Mouse (Mus musculus): ENCODE measurements around the gene Ccdc117. TPM values are rescaled to one million over a fixed set of nuclear protein-coding genes. Genes with fewer than 3 reads are reported as not detected.

Gene Ccdc117
- total and polyA plus RNA-seq, 3 experiments: 24.3 to 38.9 (median 27.0) TPM

GRCm38 (mm10) chr11:5482581-5482980 is 59.4 kb downstream of the Ccdc117 start:
- no peak overlapping the region for H3K27ac ChIP-seq (ENCODE audit: insufficient read depth, low read depth)
- peaks cover 8% of the 10 kb centered on the region in 2 experiments for H3K4me1 ChIP-seq (ENCODE audit: control insufficient read depth in 1 of 2, insufficient read depth in 2 of 2)
- H3K79me2 ChIP-seq (replicated peaks; ENCODE audit: control insufficient read depth, extremely low read depth, insufficient read depth, poor library complexity, severe bottlenecking): peaks cover 16% of the 10 kb centered on the region; the same call in 1 of the 2 replicates
- H3K36me3 ChIP-seq (replicated peaks in 1 of 2; ENCODE audit: control insufficient read depth in 1 of 2, insufficient read depth in 1 of 2, low read length in 1 of 2): no peaks in the 10 kb centered on the region
- dilution Hi-C loops (cut with MboI; ENCODE audit: extremely low pct_ligation_motif_present, extremely low pct_unique_long_range_greater_than_20kb, low sequenced_read_pairs) (no loop called here), in situ Hi-C loops (cut with MboI; ENCODE audit: low pct_ligation_motif_present, low pct_unique_long_range_greater_than_20kb, low sequenced_read_pairs) (loop anchor here (5.0 to 10.0 kb wide), 2 partner anchors 150 to 302 kb away; partner anchors contain the start of gene Dbnl)
- no peak overlapping the region for H3K4me2 ChIP-seq (ENCODE audit: insufficient read depth, low read depth, poor library complexity, severe bottlenecking)
- H3K9me3 ChIP-seq (replicated peaks; ENCODE audit: low read length): no peaks in the 10 kb centered on the region
- DNase-seq (ENCODE audit: extremely low read depth): no peak
- no peaks in the 10 kb centered on the region for H3K27me3 ChIP-seq (replicated peaks)
- no peak for TF ChIP-seq ZKSCAN1 (IDR thresholded peaks at IDR 0.05; ENCODE audit: borderline replicate concordance, low read depth, low read length)
- no peak for TF ChIP-seq HCFC1 (IDR thresholded peaks at IDR 0.05; ENCODE audit: low read depth, low read length)
- TF ChIP-seq NELFE (IDR thresholded peaks at IDR 0.05; ENCODE audit: low read depth, low read length): no peak
- no peak for TF ChIP-seq RAD21 (IDR thresholded peaks at IDR 0.05; ENCODE audit: low read depth, low read length)
- no peak for TF ChIP-seq USF1 (IDR thresholded peaks at IDR 0.05; ENCODE audit: low read depth, low read length)
- no peak for TF ChIP-seq BHLHE40 (IDR thresholded peaks at IDR 0.05; ENCODE audit: low read depth, low read length)
- no peak for TF ChIP-seq PAX5 (IDR thresholded peaks at IDR 0.05; ENCODE audit: low read length)
- TF ChIP-seq CHD2 (IDR thresholded peaks at IDR 0.05; ENCODE audit: low read length): no peak
- no peak overlapping the region for H3K4me3 ChIP-seq (replicated peaks in 1 of 3; ENCODE audit: low read depth in 2 of 3, low read length in 2 of 3, poor library complexity in 1 of 3)
- no peak overlapping the region for H3K9ac ChIP-seq (ENCODE audit: insufficient read depth, low read depth)

Other genes starting within 250 kb of the Ccdc117 start
- 1.3 and 1.7 TPM in 2 replicates for gene Znrf3, start 97.3 kb downstream of the Ccdc117 start, total RNA-seq (2012; rRNA removed)
- 0.93 and 1.1 TPM in 2 replicates for gene Znrf3, start 97.3 kb downstream of the Ccdc117 start, total RNA-seq (2014; rRNA removed)
- 2.0 and 2.7 TPM in 2 replicates for gene Znrf3, start 97.3 kb downstream of the Ccdc117 start, polyA plus RNA-seq (2012; ENCODE audit: insufficient read length, low read depth)
- 111 and 148 TPM in 2 replicates for gene Xbp1, start 21.5 kb downstream of the Ccdc117 start, total RNA-seq (2012; rRNA removed)
- gene Xbp1, start 21.5 kb downstream of the Ccdc117 start, total RNA-seq (2014; rRNA removed): 128 and 133 TPM in 2 replicates
- gene Xbp1, start 21.5 kb downstream of the Ccdc117 start, polyA plus RNA-seq (2012; ENCODE audit: insufficient read length, low read depth): 108 and 131 TPM in 2 replicates
- gene Ankrd36, start 27.5 kb upstream of the Ccdc117 start, total RNA-seq (2012; rRNA removed): not detected in 2 replicates
- not detected in 2 replicates for gene Ankrd36, start 27.5 kb upstream of the Ccdc117 start, total RNA-seq (2014; rRNA removed)
- not detected in 2 replicates for gene Ankrd36, start 27.5 kb upstream of the Ccdc117 start, polyA plus RNA-seq (2012; ENCODE audit: insufficient read length, low read depth)
- 107 and 109 TPM in 2 replicates for gene Mrps24, start 173.5 kb upstream of the Ccdc117 start, total RNA-seq (2012; rRNA removed)
- gene Mrps24, start 173.5 kb upstream of the Ccdc117 start, total RNA-seq (2014; rRNA removed): 70.9 and 73.8 TPM in 2 replicates
- gene Mrps24, start 173.5 kb upstream of the Ccdc117 start, polyA plus RNA-seq (2012; ENCODE audit: insufficient read length, low read depth): 90.8 and 95.1 TPM in 2 replicates
- gene Urgcp, start 220.2 kb upstream of the Ccdc117 start, total RNA-seq (2012; rRNA removed): 13.1 and 13.3 TPM in 2 replicates
- gene Urgcp, start 220.2 kb upstream of the Ccdc117 start, total RNA-seq (2014; rRNA removed): 11.7 and 12.2 TPM in 2 replicates
- 11.7 and 13.1 TPM in 2 replicates for gene Urgcp, start 220.2 kb upstream of the Ccdc117 start, polyA plus RNA-seq (2012; ENCODE audit: insufficient read length, low read depth)
- gene Dbnl, start 246.3 kb upstream of the Ccdc117 start, total RNA-seq (2012; rRNA removed): 76.2 and 77.3 TPM in 2 replicates
- 67.5 and 70.3 TPM in 2 replicates for gene Dbnl, start 246.3 kb upstream of the Ccdc117 start, total RNA-seq (2014; rRNA removed)
- 124 and 133 TPM in 2 replicates for gene Dbnl, start 246.3 kb upstream of the Ccdc117 start, polyA plus RNA-seq (2012; ENCODE audit: insufficient read length, low read depth)